Mouse (Mus musculus) brain, embryonic 18.5 days (tissue): Measurements from ENCODE around the gene Slbp.

ENCODE experiments used
- DNase-seq: peaks from one replicate; pipeline ENCODE4 v3.0.0-alpha.2; 2012; ENCODE audit warnings: low read depth, low spot score

The Slbp gene

GRCm38 (mm10) chr5:33681611-33682388 is 29.4 kb upstream of the Slbp start:
- DNase-seq: no peak

- no peak for DNase-seq
These were observed 28.7 kb upstream of the Slbp start for GRCm38 (mm10) chr5:33681044-33681443.

DNA sequence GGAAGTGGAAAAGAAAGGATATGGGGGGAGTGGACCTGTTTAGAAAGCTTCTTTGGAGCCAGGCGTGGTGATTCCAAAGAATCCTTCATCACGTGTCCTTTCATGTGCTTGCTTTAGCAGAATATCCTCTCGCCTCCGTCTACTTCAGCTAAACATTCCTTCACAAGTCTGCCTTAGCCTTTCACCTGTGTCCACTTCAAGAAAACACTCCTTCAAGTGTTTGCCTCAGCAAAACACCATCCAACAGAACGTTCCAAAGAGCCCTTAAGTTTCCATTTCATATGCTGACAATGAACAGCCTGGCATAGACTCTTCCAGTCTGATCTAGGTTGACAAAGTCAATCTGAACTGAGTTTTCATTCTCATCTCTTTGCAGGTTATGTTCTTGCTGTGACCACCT is 25.9 kb upstream of the Slbp start:
- DNase-seq: no peak

- no peak for DNase-seq
These were observed 23.6 kb upstream of the Slbp start for GRCm38 (mm10) chr5:33675964-33676363.

- DNase-seq: no peak
These were observed 22.1 kb upstream of the Slbp start for GRCm38 (mm10) chr5:33674439-33674838.

GRCm38 (mm10) chr5:33671659-33672058 is 19.3 kb upstream of the Slbp start:
- no peak for DNase-seq

GRCm38 (mm10) chr5:33668223-33668622 is 15.8 kb upstream of the Slbp start:
- no peak for DNase-seq

DNA sequence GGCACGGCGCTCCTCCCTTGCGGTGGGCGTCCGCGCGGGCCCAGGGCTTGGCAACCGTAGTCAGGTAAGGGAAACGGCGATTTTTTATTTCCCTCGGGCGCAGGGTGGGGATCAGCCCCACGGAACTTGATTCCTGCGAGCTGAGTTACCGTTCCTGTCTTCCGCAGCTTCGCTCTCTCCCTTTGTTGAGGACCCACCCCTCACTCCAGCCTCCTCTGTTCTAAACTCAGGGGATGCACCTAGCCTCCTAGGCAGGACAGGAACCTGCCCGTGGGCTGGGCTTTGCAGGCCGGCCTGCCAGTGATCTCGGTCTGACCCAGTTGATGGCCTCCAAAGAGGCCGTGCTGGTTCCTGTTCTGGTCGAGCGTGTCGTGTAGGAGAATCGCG is 6.3 kb upstream of the Slbp start:
- no peak for DNase-seq

GRCm38 (mm10) chr5:33657787-33658663 is 5.7 kb upstream of the Slbp start, which contains the start of the genes Tacc3 and Tmem129:
Gene Tacc3 (plus strand): TSS chr5:33658128.
Gene Tmem129 (minus strand): TSS chr5:33658416.
- DNase-seq: peak; percentile 98

DNA sequence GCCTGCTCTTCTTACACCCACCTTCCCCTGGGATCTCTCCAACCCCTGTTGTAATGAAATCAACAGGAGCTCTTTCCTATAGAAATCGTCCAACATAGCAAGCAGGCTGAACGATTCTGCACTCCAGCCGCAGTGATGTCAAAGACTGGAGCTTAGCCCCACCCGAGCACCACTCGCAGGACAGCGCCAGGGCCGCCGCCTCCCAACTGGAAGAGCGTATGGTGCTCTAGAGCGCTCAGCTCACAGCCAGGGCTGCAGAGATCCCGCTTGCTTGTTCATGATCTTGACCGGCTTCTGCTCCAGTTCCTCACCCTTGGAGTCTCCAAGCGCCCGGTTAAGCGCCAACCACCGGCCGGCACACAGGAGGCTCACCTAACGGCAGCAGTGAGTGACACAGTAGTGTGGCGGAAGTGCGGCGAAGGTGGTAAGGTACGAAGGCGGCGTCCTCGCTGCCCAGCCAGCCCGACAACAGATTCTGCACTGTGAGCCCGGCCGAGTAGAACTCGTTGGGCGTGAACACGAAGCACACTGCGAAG is 4.9 kb upstream of the Slbp start:
- DNase-seq: no peak

DNA sequence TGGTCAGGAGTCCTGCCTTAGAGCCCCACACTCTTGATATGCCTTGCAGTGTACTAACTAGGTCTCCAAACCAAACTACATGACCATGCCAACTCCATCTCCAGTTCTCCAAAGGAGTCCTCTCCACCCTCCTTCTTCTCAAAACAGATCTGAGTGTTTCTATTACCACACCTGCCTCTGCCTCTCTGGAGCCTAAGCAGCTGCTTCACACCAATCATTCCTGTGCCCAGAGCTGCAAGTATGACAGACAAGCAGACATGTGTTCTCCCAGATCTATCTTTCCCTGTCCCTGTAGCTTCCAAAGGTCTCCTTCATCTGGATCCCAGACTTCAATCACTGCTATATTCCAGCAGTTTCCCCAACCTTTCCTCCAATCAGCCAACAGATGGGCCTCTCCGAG is 4.4 kb upstream of the Slbp start:
- no peak for DNase-seq

DNA sequence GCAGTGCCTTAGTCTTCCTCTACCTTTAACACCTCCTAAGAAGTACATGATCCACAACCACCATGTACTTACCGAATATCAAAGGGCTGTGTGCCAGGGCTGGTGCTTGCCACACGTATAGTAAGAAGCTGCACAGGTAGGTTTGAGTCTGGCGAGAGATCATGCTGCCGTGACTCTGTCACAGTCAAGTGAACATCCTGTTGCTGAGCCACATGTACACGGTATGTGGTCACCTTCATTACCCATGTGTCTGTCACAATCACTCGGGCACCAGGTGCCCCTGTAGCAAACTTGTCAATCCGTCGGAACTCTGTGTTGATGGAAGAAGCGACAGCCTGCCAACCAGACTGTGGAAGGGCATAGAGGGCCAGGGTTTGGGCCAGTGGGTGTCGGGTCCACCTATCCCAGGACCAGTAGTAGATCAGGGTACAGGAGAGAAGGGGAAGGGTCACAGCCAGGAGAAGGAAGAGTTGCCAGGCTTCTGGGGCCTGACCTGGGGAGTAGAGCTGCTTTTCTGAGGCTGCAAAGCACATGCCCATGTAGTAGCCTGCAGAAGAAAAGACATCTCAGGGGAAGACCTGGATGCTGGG is 3.0 kb upstream of the Slbp start:
- DNase-seq: no peak

DNA sequence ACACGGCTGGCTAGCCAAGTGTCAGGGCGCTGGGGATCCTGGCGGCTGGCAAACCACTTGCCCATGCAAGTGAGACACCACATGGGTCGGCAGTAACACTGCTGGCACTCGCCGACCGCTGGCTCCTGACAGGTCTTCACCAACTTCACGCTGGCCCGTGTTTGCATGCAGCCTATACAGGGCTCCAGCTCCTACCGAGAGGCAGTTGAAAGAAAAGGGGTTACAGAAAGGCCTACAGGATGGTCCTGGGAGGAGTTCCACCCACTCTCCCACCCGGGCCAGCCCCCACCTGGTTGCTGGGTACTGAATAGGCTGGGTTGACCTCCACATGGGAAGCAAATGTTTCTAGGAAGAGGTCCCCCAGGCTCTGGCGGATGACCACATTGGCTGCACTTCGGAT is 2.0 kb upstream of the Slbp start:
- no peak for DNase-seq

GRCm38 (mm10) chr5:33652783-33653173 is 404 bp upstream of the Slbp start:
- no peak for DNase-seq

- DNase-seq: no peak
These were observed 843 bp downstream of the Slbp start for GRCm38 (mm10) chr5:33651541-33651920.

- DNase-seq: no peak
These were observed 1.4 kb downstream of the Slbp start for GRCm38 (mm10) chr5:33651017-33651416.

- no peak for DNase-seq
These were observed 11.7 kb downstream of the Slbp start for GRCm38 (mm10) chr5:33640652-33641051.

- no peak for DNase-seq
These were observed 13.5 kb downstream of the Slbp start for GRCm38 (mm10) chr5:33638826-33639225.

- DNase-seq: no peak
These were observed 14.6 kb downstream of the Slbp start for GRCm38 (mm10) chr5:33637606-33638350.

GRCm38 (mm10) chr5:33635361-33635760 is 17.0 kb downstream of the Slbp start:
- no peak for DNase-seq

DNA sequence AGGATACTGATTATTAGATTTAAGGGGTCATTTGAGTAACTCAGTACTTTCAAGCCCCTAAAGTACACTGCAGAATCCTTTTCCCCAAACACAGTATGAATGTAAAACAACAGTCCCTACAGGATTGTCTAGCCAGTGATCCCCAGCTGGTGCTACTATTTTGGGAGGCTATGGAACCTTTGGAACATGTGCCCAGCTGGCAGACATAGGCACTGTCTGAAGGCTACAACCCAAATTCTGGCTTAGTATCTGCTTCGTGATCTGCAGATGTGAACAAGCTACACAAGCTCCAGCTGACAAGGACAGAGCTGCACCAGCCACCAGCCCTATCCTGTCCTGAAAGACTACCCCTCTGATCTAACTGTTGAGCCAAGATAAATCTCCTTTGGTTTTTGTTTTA is 19.8 kb downstream of the Slbp start:
- DNase-seq: no peak
